Mouse (Mus musculus): Measurements from ENCODE around the gene Vmn1r51.
"Not testable (repeated sequence)": the region's sequence is repeated elsewhere in the genome, so short reads cannot be mapped to it uniquely, and the experiment has no call there.

Gene Vmn1r51

GRCm38 (mm10) chr6:90122296-90122695, at the start of gene Vmn1r51:
Gene Vmn1r51, plus strand, starts transcription at chr6:90122596.
- DNase-seq (ENCODE audit: low spot score): not testable (repeated sequence)

GRCm38 (mm10) chr6:90078406-90078805, 44.0 kb upstream of the Vmn1r51 start, which contains the start of gene Vmn1r49:
Gene Vmn1r49, minus strand, starts transcription at chr6:90078506.
- DNase-seq (ENCODE audit: low spot score): no peak

- no peak for DNase-seq (ENCODE audit: low spot score)
Measured at GRCm38 (mm10) chr6:90100566-90100965, 21.8 kb upstream of the Vmn1r51 start.

GRCm38 (mm10) chr6:90101130-90101529, 21.3 kb upstream of the Vmn1r51 start, which contains the start of gene Vmn1r50:
Gene Vmn1r50, plus strand, starts transcription at chr6:90101430.
- DNase-seq (ENCODE audit: low spot score): no peak

- no peak for DNase-seq (ENCODE audit: low spot score)
Measured at GRCm38 (mm10) chr6:90160139-90160538, 37.7 kb downstream of the Vmn1r51 start.

GRCm38 (mm10) chr6:90174508-90174907, 52.1 kb downstream of the Vmn1r51 start, which contains the start of gene Vmn1r52:
Gene Vmn1r52, plus strand, starts transcription at chr6:90174808.
- DNase-seq (ENCODE audit: low spot score): no peak
